Comparison of ENCODE assay signal across 20 mouse cellular contexts in genomic region chr3:26106361-26106760, GRCm38 (mm10).
DNase-seq lines count a peak whose midpoint lies in the region; ATAC-seq lines count a peak whose summit lies in the region.
"Had no signal": no experiment of that assay in that cellular context is flagged by ENCODE, and none has a peak within 500 bp of the region (broad histone marks: within the 10 kb centered on the region; RNA-seq: fewer than 3 reads in every experiment).

No protein-coding gene starts in this region.

- H3K4me3 ChIP-seq in limb, embryonic 13.5 days: no peak overlapping the region
- no peak overlapping the region for H3K4me3 ChIP-seq in limb, embryonic 10.5 days
- H3K4me3 ChIP-seq: embryonic facial prominence, embryonic 15.5 days; erythroblast, embryonic 14.5 days; forebrain, embryonic 10.5 days; gastrocnemius, adult 2 months; heart, embryonic 13.5 days; hindbrain, embryonic 12.5 days had no signal

- intact Hi-C loops in heart, postnatal 10 days (cut with DNase I): no loop called here

- H3K27me3 ChIP-seq in limb, embryonic 13.5 days: no peaks in the 10 kb centered on the region
- H3K27me3 ChIP-seq in limb, embryonic 10.5 days (ENCODE audit: low read depth, poor library complexity, severe bottlenecking): no peaks in the 10 kb centered on the region
- H3K27me3 ChIP-seq: CH12.LX; embryonic facial prominence, embryonic 15.5 days; heart, embryonic 13.5 days; hindbrain, embryonic 12.5 days had no signal

- H3K9me3 ChIP-seq in limb, embryonic 13.5 days: no peaks in the 10 kb centered on the region
- H3K9me3 ChIP-seq in limb, embryonic 10.5 days (replicated peaks): no peaks in the 10 kb centered on the region
- H3K9me3 ChIP-seq: embryonic facial prominence, embryonic 15.5 days; forebrain, embryonic 10.5 days; heart, embryonic 13.5 days; hindbrain, embryonic 12.5 days had no signal

- no peak overlapping the region for H3K9ac ChIP-seq in limb, embryonic 13.5 days
- H3K9ac ChIP-seq: embryonic facial prominence, embryonic 15.5 days; heart, embryonic 13.5 days; hindbrain, embryonic 12.5 days had no signal

- H3K4me1 ChIP-seq in limb, embryonic 13.5 days: no peaks in the 10 kb centered on the region
- no peaks in the 10 kb centered on the region for H3K4me1 ChIP-seq in limb, embryonic 10.5 days
- H3K4me1 ChIP-seq: embryonic facial prominence, embryonic 15.5 days; heart, embryonic 13.5 days; hindbrain, embryonic 12.5 days had no signal

- DNase-seq in heart, adult 11 months: peak; percentile 44
- DNase-seq in heart, postnatal 10 days: no peak
- no peak for DNase-seq in limb, embryonic 10.5 days (ENCODE audit: low spot score)
- DNase-seq in retina, postnatal 1 day: peak; percentile 88
- DNase-seq in kidney, postnatal 14 days: no peak
- DNase-seq: adrenal gland, adult 8-10 months; adrenal gland, postnatal 36 days; cerebellum, adult 11 months; cerebellum, adult 8-10 months; cerebellum, postnatal 25 days; gastrocnemius, adult 2 months; gastrocnemius, postnatal 25 days; heart, postnatal 4 days had no signal

- no peak overlapping the region for H3K27ac ChIP-seq in limb, embryonic 13.5 days
- no peak overlapping the region for H3K27ac ChIP-seq in limb, embryonic 10.5 days
- H3K27ac ChIP-seq: embryonic facial prominence, embryonic 15.5 days; forebrain, embryonic 10.5 days; gastrocnemius, adult 2 months; heart, embryonic 13.5 days; hindbrain, embryonic 12.5 days had no signal

- peak; percentile 15; the same call in 1 of the 2 replicates for ATAC-seq in limb, embryonic 13.5 days (ENCODE audit: low FRiP score, low read depth)

- no peak overlapping the region for H3K4me2 ChIP-seq in limb, embryonic 13.5 days (replicated peaks)
- H3K4me2 ChIP-seq: embryonic facial prominence, embryonic 15.5 days; heart, embryonic 13.5 days; hindbrain, embryonic 12.5 days had no signal

- WGBS in limb, embryonic 13.5 days: 74% methylated on average over 7 of the region's 7 CpGs
- WGBS in limb, embryonic 10.5 days: 91% methylated on average over 7 of the region's 7 CpGs

- no peaks in the 10 kb centered on the region for H3K36me3 ChIP-seq in limb, embryonic 13.5 days
- no peaks in the 10 kb centered on the region for H3K36me3 ChIP-seq in limb, embryonic 10.5 days
- H3K36me3 ChIP-seq: embryonic facial prominence, embryonic 15.5 days; forebrain, embryonic 10.5 days; heart, embryonic 13.5 days; hindbrain, embryonic 12.5 days had no signal

Comparison
In these comparisons a context has a peak if more than half of its experiments do, and no peak if none do; other contexts are left out.
1. DNase-seq: peak in heart, adult 11 months (single experiment) and retina, postnatal 1 day (single experiment); none in heart, postnatal 10 days (0 of 2), limb, embryonic 10.5 days (single experiment) and kidney, postnatal 14 days (single experiment).